Mouse (Mus musculus): ENCODE data around the gene Gm43064. TPM values are rescaled to one million over a fixed set of nuclear protein-coding genes. Genes with fewer than 3 reads are reported as not detected.
"Not testable (repeated sequence)": the region's sequence is repeated elsewhere in the genome, so short reads cannot be mapped to it uniquely, and the experiment has no call there.

Gene Gm43064
- polyA plus RNA-seq, 1 experiment from 2014 or later, result 0.15 TPM

DNA sequence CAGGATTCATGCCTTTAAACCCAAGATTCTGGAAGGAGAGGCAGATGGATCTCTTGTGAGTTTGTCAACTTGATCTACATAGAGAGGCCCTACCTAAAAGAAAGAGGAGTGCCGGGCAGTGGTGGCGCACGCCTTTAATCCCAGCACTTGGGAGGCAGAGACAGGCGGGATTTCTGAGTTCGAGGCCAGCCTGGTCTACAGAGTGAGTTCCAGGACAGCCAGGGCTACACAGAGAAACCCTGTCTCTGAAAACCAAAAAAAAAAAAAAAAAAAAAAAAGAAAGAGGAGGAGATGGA is 17.3 kb upstream of the Gm43064 start:
- not testable (repeated sequence) for H3K27ac ChIP-seq (ENCODE audit: low read depth, low read length); ATAC-seq (ENCODE audit: low FRiP score); H3K27me3 ChIP-seq (ENCODE audit: control insufficient read depth, insufficient read depth, low read length); DNase-seq (ENCODE audit: low spot score, missing footprints); H3K4me1 ChIP-seq (ENCODE audit: control insufficient read depth, insufficient read depth, low read length); H3K9me3 ChIP-seq (ENCODE audit: control insufficient read depth, low read length); H3K9ac ChIP-seq (ENCODE audit: low read length); H3K36me3 ChIP-seq (ENCODE audit: control insufficient read depth, insufficient read depth, low read length)
- Histone ChIP-seq H3K4me3 (ENCODE audit: low read depth, low read length) (peak overlapping the region; percentile 91; the same call in 1 of the 2 replicates), H3K4me2 (peak overlapping the region; percentile 88; the same call in 1 of the 2 replicates)
- 79% methylated on average over 5 of the region's 5 CpGs for WGBS

DNA sequence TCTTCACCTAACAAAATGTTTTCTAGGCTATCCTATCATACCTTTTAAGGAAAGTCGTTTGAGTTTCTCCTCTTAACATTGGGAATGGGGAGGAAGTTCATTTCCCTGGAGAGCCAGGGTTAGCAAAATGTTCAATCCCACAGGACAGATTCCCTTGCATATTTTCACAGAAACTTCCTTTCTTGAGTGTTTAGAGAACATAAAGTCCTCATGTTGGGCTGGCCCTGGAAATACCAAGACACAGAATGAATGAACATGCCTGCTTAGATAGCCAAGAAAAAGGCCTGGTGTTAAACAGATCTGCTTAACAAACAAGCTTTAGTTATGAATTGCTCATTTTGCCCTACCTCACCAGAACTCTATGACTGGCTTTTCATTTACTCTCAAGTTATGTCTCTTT is 16.8 kb upstream of the Gm43064 start:
- Histone ChIP-seq H3K4me1 (ENCODE audit: control insufficient read depth, insufficient read depth, low read length) (peaks cover 9% of the 10 kb centered on the region), H3K9me3 (ENCODE audit: control insufficient read depth, low read length) (no peaks in the 10 kb centered on the region), H3K36me3 (ENCODE audit: control insufficient read depth, insufficient read depth, low read length) (no peaks in the 10 kb centered on the region), H3K9ac (ENCODE audit: low read length) (no peak overlapping the region), H3K27ac (ENCODE audit: low read depth, low read length) (no peak overlapping the region), H3K4me2 (no peak overlapping the region), H3K27me3 (ENCODE audit: control insufficient read depth, insufficient read depth, low read length) (no peaks in the 10 kb centered on the region), H3K4me3 (ENCODE audit: low read depth, low read length) (no peak overlapping the region)
- no peak for DNase-seq (ENCODE audit: low spot score, missing footprints)
- 74% methylated on average over 1 of the region's 1 CpGs for WGBS
- ATAC-seq (ENCODE audit: low FRiP score), result no peak

DNA sequence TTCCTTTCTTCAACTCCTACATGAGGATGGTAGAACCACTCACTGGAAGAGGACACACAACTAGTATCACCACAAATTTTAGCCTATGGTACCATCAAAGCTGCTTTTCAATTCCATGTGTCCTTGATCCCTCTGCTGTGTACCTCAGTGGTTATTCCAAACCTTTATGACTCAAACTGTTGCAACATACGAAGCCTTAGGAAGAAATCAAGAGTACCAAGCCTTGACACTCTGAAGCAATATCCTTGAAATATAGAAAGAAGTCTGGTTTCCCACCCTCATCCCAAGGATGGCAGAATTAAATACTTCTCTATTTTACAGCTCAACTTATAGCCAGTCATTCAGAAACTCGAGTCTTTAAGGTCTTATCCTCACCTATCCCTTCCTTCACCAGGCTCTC is 13.0 kb upstream of the Gm43064 start:
- H3K36me3 ChIP-seq (ENCODE audit: control insufficient read depth, insufficient read depth, low read length), result no peaks in the 10 kb centered on the region
- no peak for ATAC-seq (ENCODE audit: low FRiP score)
- no peak overlapping the region for H3K4me2 ChIP-seq
- no peak overlapping the region for H3K9ac ChIP-seq (ENCODE audit: low read length)
- H3K4me1 ChIP-seq (ENCODE audit: control insufficient read depth, insufficient read depth, low read length), result 0 out of 2 replicates have a peak, but pooled peaks cover 3% of the 10 kb centered on the region
- H3K27me3 ChIP-seq (ENCODE audit: control insufficient read depth, insufficient read depth, low read length), result no peaks in the 10 kb centered on the region
- WGBS, result 66% methylated on average over 2 of the region's 2 CpGs
- DNase-seq (ENCODE audit: low spot score, missing footprints), result no peak
- H3K27ac ChIP-seq (ENCODE audit: low read depth, low read length), result no peak overlapping the region
- no peak overlapping the region for H3K4me3 ChIP-seq (ENCODE audit: low read depth, low read length)
- no peaks in the 10 kb centered on the region for H3K9me3 ChIP-seq (ENCODE audit: control insufficient read depth, low read length)

DNA sequence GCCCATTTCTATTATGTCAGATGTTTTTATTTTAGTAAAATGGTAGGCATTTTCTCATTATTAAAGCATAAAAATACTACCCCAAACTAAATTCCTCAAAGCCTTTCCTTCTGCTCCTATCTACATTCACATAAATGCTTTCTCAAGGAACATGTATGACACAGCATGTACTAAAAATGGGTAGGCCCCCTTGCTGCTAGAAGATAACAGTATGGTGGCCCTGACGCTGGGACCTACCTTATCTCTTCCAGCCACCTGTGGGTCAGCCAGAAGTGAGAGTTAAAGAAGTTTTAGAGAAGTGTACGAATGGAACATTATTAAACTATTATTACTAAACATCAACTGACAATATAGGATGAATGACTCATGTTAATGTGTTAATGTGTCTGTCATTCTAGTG is 9.9 kb upstream of the Gm43064 start:
- Histone ChIP-seq H3K9me3 (ENCODE audit: control insufficient read depth, low read length) (no peaks in the 10 kb centered on the region), H3K4me1 (ENCODE audit: control insufficient read depth, insufficient read depth, low read length) (no peaks in the 10 kb centered on the region), H3K4me2 (no peak overlapping the region), H3K27me3 (ENCODE audit: control insufficient read depth, insufficient read depth, low read length) (no peaks in the 10 kb centered on the region), H3K36me3 (ENCODE audit: control insufficient read depth, insufficient read depth, low read length) (peaks cover 7% of the 10 kb centered on the region; the same call in 1 of the 2 replicates), H3K9ac (ENCODE audit: low read length) (no peak overlapping the region), H3K4me3 (ENCODE audit: low read depth, low read length) (no peak overlapping the region), H3K27ac (ENCODE audit: low read depth, low read length) (no peak overlapping the region)
- WGBS, result 82% methylated on average over 2 of the region's 2 CpGs
- DNase-seq (ENCODE audit: low spot score, missing footprints) (no peak), ATAC-seq (ENCODE audit: low FRiP score) (no peak)

DNA sequence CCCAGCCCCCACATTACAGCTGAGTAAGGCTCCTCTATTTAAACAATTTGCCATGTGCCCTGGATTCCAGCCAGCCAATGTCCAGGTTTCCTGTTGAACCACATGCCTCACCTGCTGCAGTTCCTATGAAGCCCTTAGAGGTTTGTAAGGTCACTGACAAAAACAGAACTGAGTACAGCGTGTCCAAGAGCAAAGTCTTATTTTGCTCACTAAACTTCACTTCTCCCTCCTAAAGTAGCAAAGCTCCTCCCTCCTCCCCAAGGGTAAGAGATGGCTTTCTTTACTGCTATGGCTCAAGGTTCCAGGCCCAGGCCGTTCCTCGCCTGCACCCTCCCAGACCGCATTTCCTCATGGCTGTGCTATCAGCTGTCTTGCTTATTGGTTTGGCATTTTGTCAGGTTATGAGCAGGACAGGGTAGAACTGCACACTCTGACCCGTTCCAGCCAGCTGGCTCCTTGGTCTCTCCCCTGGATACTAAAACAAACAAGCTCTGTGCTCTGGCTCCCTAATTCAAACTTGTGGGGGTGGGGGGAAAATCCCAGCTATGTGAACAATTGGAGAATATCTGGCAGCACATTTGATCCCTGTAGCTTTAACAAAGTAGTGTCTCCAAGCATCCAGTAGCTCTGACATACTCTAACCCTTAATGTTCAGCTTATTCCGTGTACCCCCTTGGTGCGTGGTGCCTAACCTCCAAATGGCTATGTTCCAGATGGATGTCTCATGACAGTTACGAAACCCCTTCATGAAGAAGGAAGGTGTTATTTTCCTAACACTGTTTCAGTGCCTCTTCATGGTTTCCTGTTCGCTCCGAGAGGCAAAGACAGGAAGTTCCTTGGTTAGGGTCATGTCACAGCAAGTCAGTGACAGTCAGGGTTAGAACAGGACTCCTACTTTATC is 7.5 kb upstream of the Gm43064 start:
- no peak for DNase-seq (ENCODE audit: low spot score, missing footprints)
- Histone ChIP-seq H3K27ac (ENCODE audit: low read depth, low read length) (no peak overlapping the region), H3K4me2 (no peak overlapping the region), H3K4me1 (ENCODE audit: control insufficient read depth, insufficient read depth, low read length) (no peaks in the 10 kb centered on the region), H3K9ac (ENCODE audit: low read length) (no peak overlapping the region), H3K4me3 (ENCODE audit: low read depth, low read length) (no peak overlapping the region), H3K27me3 (ENCODE audit: control insufficient read depth, insufficient read depth, low read length) (no peaks in the 10 kb centered on the region), H3K36me3 (ENCODE audit: control insufficient read depth, insufficient read depth, low read length) (peaks cover 9% of the 10 kb centered on the region), H3K9me3 (ENCODE audit: control insufficient read depth, low read length) (no peaks in the 10 kb centered on the region)
- ATAC-seq (ENCODE audit: low FRiP score), result no peak
- 79% methylated on average over 10 of the region's 10 CpGs for WGBS

DNA sequence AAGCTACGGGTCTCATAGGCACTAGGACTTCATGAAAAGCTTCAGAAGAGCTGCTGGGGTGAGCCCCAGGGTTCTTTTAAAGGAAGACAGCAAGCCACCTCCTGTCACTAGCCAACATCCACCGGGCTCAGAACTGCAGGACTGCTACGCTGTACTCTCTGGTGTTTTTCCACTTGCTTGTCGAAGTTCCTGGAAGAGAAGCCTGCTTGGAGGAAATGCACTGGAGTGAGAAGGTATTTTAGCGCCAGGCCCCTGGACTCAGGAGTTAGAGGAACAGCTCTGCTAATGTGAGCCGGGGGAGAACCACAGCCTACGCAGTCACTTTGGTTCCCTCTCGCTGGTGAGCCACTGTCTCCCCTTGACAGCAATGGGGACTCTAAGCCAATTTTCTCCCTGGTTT is 6.5 kb upstream of the Gm43064 start:
- no peak overlapping the region for H3K9ac ChIP-seq (ENCODE audit: low read length)
- no peak overlapping the region for H3K4me2 ChIP-seq
- H3K4me1 ChIP-seq (ENCODE audit: control insufficient read depth, insufficient read depth, low read length), result no peaks in the 10 kb centered on the region
- WGBS, result 87% methylated on average over 8 of the region's 8 CpGs
- H3K4me3 ChIP-seq (ENCODE audit: low read depth, low read length), result no peak overlapping the region
- no peak for DNase-seq (ENCODE audit: low spot score, missing footprints)
- H3K9me3 ChIP-seq (ENCODE audit: control insufficient read depth, low read length), result no peaks in the 10 kb centered on the region
- no peak overlapping the region for H3K27ac ChIP-seq (ENCODE audit: low read depth, low read length)
- H3K27me3 ChIP-seq (ENCODE audit: control insufficient read depth, insufficient read depth, low read length), result no peaks in the 10 kb centered on the region
- peaks cover 11% of the 10 kb centered on the region for H3K36me3 ChIP-seq (ENCODE audit: control insufficient read depth, insufficient read depth, low read length)
- ATAC-seq (ENCODE audit: low FRiP score), result no peak

DNA sequence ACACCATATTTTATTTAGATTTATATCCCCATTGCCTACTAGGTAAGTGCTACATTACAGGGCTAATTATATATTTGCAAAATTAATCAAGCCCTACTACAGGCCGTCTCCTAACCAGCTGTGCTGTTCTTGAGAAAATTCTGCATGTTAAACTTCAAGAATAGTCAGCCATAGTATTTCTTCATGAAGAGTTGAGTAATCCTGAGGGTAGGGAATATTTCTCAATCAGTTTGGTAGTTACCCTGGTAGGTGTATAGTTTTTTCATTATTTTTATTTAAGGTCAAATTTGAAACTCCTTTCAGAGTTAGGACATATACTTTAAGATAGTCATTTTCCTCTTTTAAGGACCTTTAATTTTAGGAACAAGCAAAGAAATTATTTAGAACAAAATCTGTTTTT is 3.7 kb upstream of the Gm43064 start:
- Histone ChIP-seq H3K36me3 (ENCODE audit: control insufficient read depth, insufficient read depth, low read length) (peaks cover 11% of the 10 kb centered on the region), H3K9me3 (ENCODE audit: control insufficient read depth, low read length) (no peaks in the 10 kb centered on the region), H3K27ac (ENCODE audit: low read depth, low read length) (no peak overlapping the region), H3K4me3 (ENCODE audit: low read depth, low read length) (no peak overlapping the region), H3K4me1 (ENCODE audit: control insufficient read depth, insufficient read depth, low read length) (no peaks in the 10 kb centered on the region), H3K4me2 (no peak overlapping the region), H3K9ac (ENCODE audit: low read length) (no peak overlapping the region), H3K27me3 (ENCODE audit: control insufficient read depth, insufficient read depth, low read length) (no peaks in the 10 kb centered on the region)
- DNase-seq (ENCODE audit: low spot score, missing footprints), result no peak
- 88% methylated on average over 1 of the region's 1 CpGs for WGBS
- no peak for ATAC-seq (ENCODE audit: low FRiP score)

DNA sequence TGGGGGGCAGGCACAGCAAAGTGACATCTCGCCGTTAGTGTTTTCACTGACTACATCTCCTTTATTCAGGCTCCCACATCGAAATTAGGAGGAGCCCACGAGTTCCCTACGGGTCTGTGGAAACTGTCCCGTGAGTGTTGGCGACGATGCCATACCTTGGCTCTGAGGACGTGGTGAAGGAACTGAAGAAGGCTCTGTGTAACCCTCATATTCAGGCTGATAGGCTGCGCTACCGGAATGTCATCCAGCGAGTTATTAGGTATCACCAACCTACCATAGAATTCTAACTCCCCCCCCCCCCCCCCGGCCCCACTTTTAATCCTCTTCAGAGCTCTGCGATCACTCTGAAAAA is 402 bp downstream of the Gm43064 start:
- ATAC-seq (ENCODE audit: low FRiP score) (peak; percentile 54), DNase-seq (ENCODE audit: low spot score, missing footprints) (no peak)
- WGBS, result 2% methylated on average over 14 of the region's 14 CpGs
- no peaks in the 10 kb centered on the region for H3K4me1 ChIP-seq (ENCODE audit: control insufficient read depth, insufficient read depth, low read length)
- peak overlapping the region; percentile 57 for H3K4me3 ChIP-seq (ENCODE audit: low read depth, low read length)
- H3K36me3 ChIP-seq (ENCODE audit: control insufficient read depth, insufficient read depth, low read length), result peaks cover 4% of the 10 kb centered on the region; the same call in 1 of the 2 replicates
- no peaks in the 10 kb centered on the region for H3K27me3 ChIP-seq (ENCODE audit: control insufficient read depth, insufficient read depth, low read length)
- peak overlapping the region; percentile 83 for H3K27ac ChIP-seq (ENCODE audit: low read depth, low read length)
- peak overlapping the region; percentile 65 for H3K4me2 ChIP-seq
- H3K9me3 ChIP-seq (ENCODE audit: control insufficient read depth, low read length), result no peaks in the 10 kb centered on the region
- peak overlapping the region; percentile 94 for H3K9ac ChIP-seq (ENCODE audit: low read length)

DNA sequence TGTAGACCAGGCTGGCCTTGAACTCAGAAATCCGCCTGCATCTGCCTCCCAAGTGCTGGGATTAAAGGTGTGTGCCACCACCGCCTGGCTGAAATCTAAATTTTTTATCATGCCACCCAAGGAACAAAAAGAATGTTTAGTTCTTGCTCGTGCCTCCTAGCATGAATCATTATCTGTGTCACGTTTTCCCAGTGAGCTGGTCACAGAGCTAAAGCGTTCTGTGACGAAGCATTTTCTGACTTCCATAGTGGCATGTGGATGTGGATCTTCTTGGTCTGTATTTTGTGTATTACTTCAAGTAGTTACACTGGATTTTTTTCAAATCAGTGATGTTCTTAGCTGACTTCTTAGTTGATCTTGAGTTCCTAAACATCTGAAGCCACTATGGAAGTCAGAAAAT is 1.6 kb downstream of the Gm43064 start:
- Histone ChIP-seq H3K27me3 (ENCODE audit: control insufficient read depth, insufficient read depth, low read length) (no peaks in the 10 kb centered on the region), H3K27ac (ENCODE audit: low read depth, low read length) (no peak overlapping the region), H3K36me3 (ENCODE audit: control insufficient read depth, insufficient read depth, low read length) (0 out of 2 replicates have a peak, but pooled peaks cover 6% of the 10 kb centered on the region), H3K4me1 (ENCODE audit: control insufficient read depth, insufficient read depth, low read length) (no peaks in the 10 kb centered on the region), H3K9ac (ENCODE audit: low read length) (no peak overlapping the region), H3K9me3 (ENCODE audit: control insufficient read depth, low read length) (no peaks in the 10 kb centered on the region), H3K4me3 (ENCODE audit: low read depth, low read length) (no peak overlapping the region), H3K4me2 (no peak overlapping the region)
- ATAC-seq (ENCODE audit: low FRiP score) (no peak), DNase-seq (ENCODE audit: low spot score, missing footprints) (no peak)
- 92% methylated on average over 6 of the region's 6 CpGs for WGBS
